Mouse (Mus musculus) MEL (cell line): Measurements from ENCODE around the gene Atp8b3. TPM values are rescaled to one million over a fixed set of nuclear protein-coding genes. Genes with fewer than 3 reads are reported as not detected.

Experiments
- DNase-seq: peaks from one replicate; pipeline ENCODE4 v3.0.0; 2011; ENCODE audit warnings: low read depth, low spot score
- H3K27ac ChIP-seq: 2 replicates; pipeline ENCODE4 v1.5.1; 2012; ENCODE audit warnings: low read depth, mild to moderate bottlenecking, control low read depth, low read length, moderate library complexity; ENCODE audit not compliant: control insufficient read depth
- H3K27me3 ChIP-seq, 2 experiments: fragments of 150-350 bp in 1 of 2; sonication (generic) in 1 of 2; 2 replicates each; pipeline ENCODE4 v1.6.1; 2012; ENCODE audit warnings: low read length in 2 of 2, mild to moderate bottlenecking in 2 of 2, improper control_type of control experiment in 1 of 2, moderate library complexity in 1 of 2; ENCODE audit not compliant: insufficient read depth in 2 of 2, control insufficient read depth in 1 of 2
- H3K36me3 ChIP-seq, 2 experiments: 2 replicates each; pipeline ENCODE4 v1.6.1; 2012 to 2014; ENCODE audit warnings: low read length in 2 of 2, improper control_type of control experiment in 1 of 2, inconsistent platforms in 1 of 2, mild to moderate bottlenecking in 1 of 2; ENCODE audit not compliant: insufficient read depth in 2 of 2, control insufficient read depth in 1 of 2
- H3K4me1 ChIP-seq, 2 experiments: fragments of 150-350 bp in 1 of 2; sonication (generic) in 1 of 2; 2 replicates each; pipeline ENCODE4 v1.6.1; 2012; ENCODE audit warnings: low read length in 2 of 2, improper control_type of control experiment in 1 of 2, mild to moderate bottlenecking in 1 of 2; ENCODE audit not compliant: insufficient read depth in 2 of 2, control insufficient read depth in 1 of 2
- H3K4me3 ChIP-seq, 2 experiments: fragments of 150-350 bp in 1 of 2; sonication (generic) in 1 of 2; 2 replicates each; pipeline ENCODE4 v1.5.1; 2012; ENCODE audit warnings: low read depth in 2 of 2, low read length in 2 of 2, mild to moderate bottlenecking in 2 of 2, moderate library complexity in 2 of 2, control low read depth in 1 of 2, improper control_type of control experiment in 1 of 2; ENCODE audit not compliant: control insufficient read depth in 1 of 2, insufficient read depth in 1 of 2
- H3K79me2 ChIP-seq: 2 replicates; pipeline ENCODE4 v1.6.1; 2012; ENCODE audit warnings: mild to moderate bottlenecking, low read length, moderate library complexity; ENCODE audit not compliant: control insufficient read depth, poor library complexity, insufficient read depth
- H3K9ac ChIP-seq: 2 replicates; pipeline ENCODE4 v1.6.1; 2012; ENCODE audit warnings: low read depth, mild to moderate bottlenecking, control low read depth, low read length, moderate library complexity; ENCODE audit not compliant: control insufficient read depth, poor library complexity, severe bottlenecking
- H3K9me3 ChIP-seq: fragments of 150-350 bp; sonication (generic); replicated peaks from 2 replicates; pipeline ENCODE4 v1.6.1; 2012; ENCODE audit warnings: mild to moderate bottlenecking, low read length, improper control_type of control experiment, moderate library complexity; ENCODE audit not compliant: insufficient read depth
- BHLHE40 ChIP-seq: IDR thresholded peaks from 2 replicates; pipeline ENCODE4 v1.6.1; 2012; ENCODE audit warnings: low read depth, mild to moderate bottlenecking, inconsistent platforms, low read length, improper control_type of control experiment, borderline replicate concordance
- CHD1 ChIP-seq: IDR thresholded peaks from 2 replicates; pipeline ENCODE4 v1.6.1; 2012; ENCODE audit warnings: low read depth, mild to moderate bottlenecking, inconsistent platforms, low read length, improper control_type of control experiment
- CTCF ChIP-seq, 3 experiments: IDR thresholded peaks in 2 of 3; conservative IDR thresholded peaks in 1 of 3; 2 replicates each; pipeline ENCODE4 v1.5.1; 2011 to 2012; ENCODE audit warnings: low read length in 3 of 3, low read depth in 2 of 3, mild to moderate bottlenecking in 2 of 3, improper control_type of control experiment in 1 of 3, inconsistent platforms in 1 of 3, mixed read lengths in 1 of 3, moderate library complexity in 1 of 3; ENCODE audit not compliant: control insufficient read depth in 1 of 3, insufficient read depth in 1 of 3, poor library complexity in 1 of 3, severe bottlenecking in 1 of 3
- E2F4 ChIP-seq: IDR thresholded peaks from 2 replicates; pipeline ENCODE4 v1.6.1; 2011; ENCODE audit warnings: low read depth, low read length, improper control_type of control experiment, borderline replicate concordance
- ELF1 ChIP-seq: IDR thresholded peaks from 2 replicates; pipeline ENCODE4 v1.6.1; 2014; ENCODE audit warnings: low read depth, mild to moderate bottlenecking, inconsistent platforms, low read length, improper control_type of control experiment, moderate library complexity
- EP300 ChIP-seq, 2 experiments: IDR thresholded peaks; 2 replicates each; pipeline ENCODE4 v1.6.1; 2011; ENCODE audit warnings: improper control_type of control experiment in 2 of 2, low read length in 2 of 2, low read depth in 1 of 2, mild to moderate bottlenecking in 1 of 2
- ETS1 ChIP-seq: IDR thresholded peaks from 2 replicates; pipeline ENCODE4 v1.6.1; 2012; ENCODE audit warnings: low read depth, mild to moderate bottlenecking, inconsistent platforms, low read length, improper control_type of control experiment, moderate library complexity
- GABPA ChIP-seq: IDR thresholded peaks from 2 replicates; pipeline ENCODE4 v1.6.1; 2012; ENCODE audit warnings: low read depth, mild to moderate bottlenecking, inconsistent platforms, low read length, improper control_type of control experiment, moderate library complexity
- GATA1 ChIP-seq: IDR thresholded peaks from 2 replicates; pipeline ENCODE4 v1.6.1; 2011; ENCODE audit warnings: low read depth, low read length, improper control_type of control experiment
- HCFC1 ChIP-seq: IDR thresholded peaks from 2 replicates; pipeline ENCODE4 v1.6.1; 2012; ENCODE audit warnings: low read depth, mild to moderate bottlenecking, inconsistent platforms, low read length, improper control_type of control experiment, moderate library complexity
- JUND ChIP-seq: IDR thresholded peaks from 2 replicates; pipeline ENCODE4 v1.6.1; 2011; ENCODE audit warnings: low read depth, mild to moderate bottlenecking, improper control_type of control experiment, low read length
- KAT2A ChIP-seq: conservative IDR thresholded peaks from 2 replicates; pipeline ENCODE4 v1.6.1; 2012; ENCODE audit warnings: low read depth, low read length, improper control_type of control experiment, inconsistent platforms
- MAFK ChIP-seq: IDR thresholded peaks from 2 replicates; pipeline ENCODE4 v1.6.1; 2011; ENCODE audit warnings: low read depth, mild to moderate bottlenecking, low read length, improper control_type of control experiment, borderline replicate concordance
- MAX ChIP-seq: IDR thresholded peaks from 2 replicates; pipeline ENCODE4 v1.6.1; 2011; ENCODE audit warnings: low read length, improper control_type of control experiment
- MAZ ChIP-seq: IDR thresholded peaks from 2 replicates; pipeline ENCODE4 v1.6.1; 2012; ENCODE audit warnings: low read depth, mild to moderate bottlenecking, inconsistent platforms, low read length, improper control_type of control experiment
- MEF2A ChIP-seq: IDR thresholded peaks from 2 replicates; pipeline ENCODE4 v1.6.1; 2014; ENCODE audit warnings: low read depth, mild to moderate bottlenecking, inconsistent platforms, low read length, improper control_type of control experiment; ENCODE audit not compliant: poor library complexity, insufficient replicate concordance, severe bottlenecking; ENCODE audit errors: extremely low read depth
- MXI1 ChIP-seq: IDR thresholded peaks from 2 replicates; pipeline ENCODE4 v1.6.1; 2011; ENCODE audit warnings: mild to moderate bottlenecking, low read depth, low read length, improper control_type of control experiment
- MYB ChIP-seq: IDR thresholded peaks from 2 replicates; pipeline ENCODE4 v1.6.1; 2011; ENCODE audit warnings: mild to moderate bottlenecking, low read depth, low read length, improper control_type of control experiment
- MYC ChIP-seq: IDR thresholded peaks from 2 replicates; pipeline ENCODE4 v1.6.1; 2011; ENCODE audit warnings: low read depth, mild to moderate bottlenecking, low read length, improper control_type of control experiment, moderate library complexity
- NELFE ChIP-seq: IDR thresholded peaks from 2 replicates; pipeline ENCODE4 v1.6.1; 2011; ENCODE audit warnings: low read depth, low read length, improper control_type of control experiment
- NRF1 ChIP-seq: IDR thresholded peaks from 2 replicates; pipeline ENCODE4 v1.6.1; 2014; ENCODE audit warnings: low read depth, mild to moderate bottlenecking, inconsistent platforms, low read length, improper control_type of control experiment, moderate library complexity; ENCODE audit not compliant: poor library complexity, insufficient read depth, severe bottlenecking
- POLR2A ChIP-seq, 2 experiments: IDR thresholded peaks; 2 replicates each; pipeline ENCODE4 v1.6.1; 2011 to 2012; ENCODE audit warnings: low read length in 2 of 2, mild to moderate bottlenecking in 2 of 2, control low read depth in 1 of 2, improper control_type of control experiment in 1 of 2, low read depth in 1 of 2, moderate library complexity in 1 of 2; ENCODE audit not compliant: control insufficient read depth in 1 of 2, insufficient read depth in 1 of 2, poor library complexity in 1 of 2
- POLR2AphosphoS5 ChIP-seq: IDR thresholded peaks from 2 replicates; pipeline ENCODE4 v1.6.1; 2012; ENCODE audit warnings: low read depth, borderline replicate concordance, mild to moderate bottlenecking, inconsistent platforms, low read length, moderate library complexity, mixed read lengths
- RAD21 ChIP-seq: IDR thresholded peaks from 2 replicates; pipeline ENCODE4 v1.6.1; 2011; ENCODE audit warnings: mild to moderate bottlenecking, low read depth, low read length, improper control_type of control experiment
- RCOR1 ChIP-seq: IDR thresholded peaks from 2 replicates; pipeline ENCODE4 v1.6.1; 2012; ENCODE audit warnings: low read depth, mild to moderate bottlenecking, inconsistent platforms, low read length, improper control_type of control experiment
- SIN3A ChIP-seq: IDR thresholded peaks from 2 replicates; pipeline ENCODE4 v1.6.1; 2012; ENCODE audit warnings: low read length, improper control_type of control experiment, inconsistent platforms
- SMC3 ChIP-seq: IDR thresholded peaks from 2 replicates; pipeline ENCODE4 v1.6.1; 2011; ENCODE audit warnings: low read depth, low read length, improper control_type of control experiment
- TAL1 ChIP-seq: IDR thresholded peaks from 2 replicates; pipeline ENCODE4 v1.6.1; 2012; ENCODE audit warnings: mild to moderate bottlenecking, inconsistent platforms, low read length, moderate library complexity, mixed read lengths
- TBP ChIP-seq: IDR thresholded peaks from 2 replicates; pipeline ENCODE4 v1.8.0; 2011; ENCODE audit warnings: low read depth, low read length, improper control_type of control experiment
- TCF12 ChIP-seq: IDR thresholded peaks from 2 replicates; pipeline ENCODE4 v1.6.1; 2014; ENCODE audit warnings: low read depth, mild to moderate bottlenecking, inconsistent platforms, low read length, improper control_type of control experiment, moderate library complexity
- UBTF ChIP-seq: IDR thresholded peaks from 2 replicates; pipeline ENCODE4 v1.6.1; 2012; ENCODE audit warnings: low read depth, mild to moderate bottlenecking, inconsistent platforms, low read length, improper control_type of control experiment, moderate library complexity, borderline replicate concordance; ENCODE audit not compliant: insufficient read depth
- USF1 ChIP-seq: IDR thresholded peaks from 2 replicates; pipeline ENCODE4 v1.6.1; 2014; ENCODE audit warnings: low read depth, mild to moderate bottlenecking, inconsistent platforms, low read length, improper control_type of control experiment, moderate library complexity
- USF2 ChIP-seq, 2 experiments: IDR thresholded peaks; 2 replicates each; pipeline ENCODE4 v1.6.1; 2011 to 2012; ENCODE audit warnings: improper control_type of control experiment in 2 of 2, low read length in 2 of 2, borderline replicate concordance in 1 of 2, inconsistent platforms in 1 of 2, low read depth in 1 of 2, mild to moderate bottlenecking in 1 of 2; ENCODE audit not compliant: insufficient read depth in 1 of 2
- ZC3H11A ChIP-seq: IDR thresholded peaks from 2 replicates; pipeline ENCODE4 v1.6.1; 2012; ENCODE audit warnings: low read depth, mild to moderate bottlenecking, inconsistent platforms, low read length, improper control_type of control experiment
- ZKSCAN1 ChIP-seq: IDR thresholded peaks from 2 replicates; pipeline ENCODE4 v1.6.1; 2012; ENCODE audit warnings: low read depth, mild to moderate bottlenecking, inconsistent platforms, low read length, improper control_type of control experiment, moderate library complexity
- ZMIZ1 ChIP-seq: IDR thresholded peaks from 2 replicates; pipeline ENCODE4 v1.6.1; 2012; ENCODE audit warnings: low read depth, mild to moderate bottlenecking, inconsistent platforms, low read length, improper control_type of control experiment, moderate library complexity
- ZNF384 ChIP-seq: IDR thresholded peaks from 2 replicates; pipeline ENCODE4 v1.6.1; 2012; ENCODE audit warnings: low read depth, mild to moderate bottlenecking, inconsistent platforms, low read length, improper control_type of control experiment
- polyA plus RNA-seq, 2 experiments: library from polyadenylated mRNA; stranded (reverse) in 1 of 2; unstranded in 1 of 2; fragments of >175 nt in 1 of 2; fragments of >200 nt in 1 of 2; gene quantifications; 2 replicates each; pipeline versions ENCODE4 v1.2.1 to v1.2.4; 2012; ENCODE audit warnings: low replicate concordance in 2 of 2, low read depth in 1 of 2; ENCODE audit not compliant: insufficient read length in 2 of 2, insufficient read depth in 1 of 2, missing spikeins in 1 of 2
- total RNA-seq: library from RNA; depleted of rRNA; stranded (reverse); fragments of 300-350 nt; gene quantifications from 2 replicates; pipeline ENCODE4 v1.2.3, GENCODE M21; 2012

Atp8b3 gene
- total and polyA plus RNA-seq, 3 experiments = 0.13 TPM; not detected in 2

DNA sequence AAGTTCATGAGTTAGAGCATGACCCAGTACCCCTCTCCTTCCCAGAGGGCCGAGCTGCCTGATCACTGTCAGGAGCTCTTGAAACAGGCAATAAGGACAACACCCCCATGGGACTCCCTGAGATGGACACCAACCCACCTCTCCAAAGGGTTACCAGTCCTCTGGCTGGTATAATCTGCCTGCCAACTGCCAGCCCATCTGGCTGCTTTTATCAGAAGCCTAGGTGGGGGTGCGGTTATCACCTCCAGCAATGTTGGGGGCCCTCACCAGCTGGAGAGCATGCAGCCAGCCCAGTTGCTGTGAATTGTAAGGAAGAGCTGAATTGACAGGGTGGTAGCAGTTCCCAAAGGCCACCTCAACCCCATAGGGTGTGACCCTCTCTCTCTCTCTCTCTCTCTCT is 33.6 kb upstream of the Atp8b3 start:
- H3K27me3 ChIP-seq = no peaks in the 10 kb centered on the region
- H3K9ac ChIP-seq = peak overlapping the region; percentile 33; the same call in 1 of the 2 replicates
- no peaks in the 10 kb centered on the region for H3K9me3 ChIP-seq
- peaks cover 0 to 41% of the 10 kb centered on the region in 2 experiments; a peak in 2 of 4 replicates for H3K36me3 ChIP-seq
- TF ChIP-seq ZC3H11A = no peak
- no peak for TF ChIP-seq ZKSCAN1
- TF ChIP-seq NRF1 = no peak
- no peak for TF ChIP-seq MAX
- TF ChIP-seq MEF2A = no peak
- no peak for TF ChIP-seq USF1
- peak; percentile 89 for TF ChIP-seq SIN3A
- TF ChIP-seq UBTF = no peak
- TF ChIP-seq E2F4 = no peak
- TF ChIP-seq TBP = no peak
- no peak for TF ChIP-seq USF2 (IDR thresholded peaks at IDR 0.05; ENCODE audit: borderline replicate concordance in 1 of 2, insufficient read depth in 1 of 2, low read depth in 1 of 2, low read length in 2 of 2)
- TF ChIP-seq GABPA = no peak
- TF ChIP-seq TAL1 = peak; percentile 54
- TF ChIP-seq POLR2A (IDR thresholded peaks at IDR 0.05; ENCODE audit: control insufficient read depth in 1 of 2, insufficient read depth in 1 of 2, low read depth in 1 of 2, low read length in 2 of 2, poor library complexity in 1 of 2) = no peak; a peak in 1 of 4 replicates
- TF ChIP-seq TCF12 = peak; percentile 93
- TF ChIP-seq SMC3 = no peak
- peak; percentile 71 for TF ChIP-seq GATA1
- TF ChIP-seq NELFE = no peak
- TF ChIP-seq HCFC1 = no peak
- TF ChIP-seq MXI1 = peak; percentile 83
- TF ChIP-seq ETS1 = peak; percentile 95
- no peak for TF ChIP-seq ELF1
- no peak for TF ChIP-seq MAFK
- no peak for TF ChIP-seq JUND
- no peak for TF ChIP-seq POLR2AphosphoS5
- no peak for TF ChIP-seq BHLHE40
- TF ChIP-seq MAZ = no peak
- no peak for TF ChIP-seq CHD1
- no peak for TF ChIP-seq ZMIZ1
- peak; percentile 23; the same call in 1 of the 2 replicates for TF ChIP-seq RCOR1
- TF ChIP-seq ZNF384 = no peak
- TF ChIP-seq MYB = no peak
- TF ChIP-seq RAD21 = no peak
- no peak for TF ChIP-seq CTCF (IDR thresholded peaks at IDR 0.05 in 2 of 3, conservative IDR thresholded peaks at IDR 0.05 in 1 of 3; ENCODE audit: control insufficient read depth in 1 of 3, insufficient read depth in 1 of 3, low read depth in 2 of 3, low read length in 3 of 3, poor library complexity in 1 of 3, severe bottlenecking in 1 of 3)
- no peak for TF ChIP-seq KAT2A
- peak; percentile 68 to 91 for TF ChIP-seq EP300 (IDR thresholded peaks at IDR 0.05; ENCODE audit: low read depth in 1 of 2, low read length in 2 of 2)
- TF ChIP-seq MYC = no peak
- H3K27ac ChIP-seq = peak overlapping the region; percentile 68
- peaks cover 12 to 59% of the 10 kb centered on the region in 2 experiments; a peak in 3 of 4 replicates for H3K4me1 ChIP-seq
- no peak overlapping the region for H3K4me3 ChIP-seq
- peak; percentile 65 for DNase-seq
- peaks cover 81% of the 10 kb centered on the region for H3K79me2 ChIP-seq
